ENCODE assay signal across 20 mouse cellular contexts in genomic region chr2:152111311-152111710, GRCm38 (mm10). TPM values are rescaled to one million over a fixed set of nuclear protein-coding genes. Genes with fewer than 3 reads are reported as not detected.
A peak's percentile ranks its signal among the peaks of the same experiment; 100 is the strongest.
DNase-seq lines count a peak whose midpoint lies in the region; ATAC-seq and TF ChIP-seq lines count a peak whose summit lies in the region.
"Had no signal": no experiment of that assay in that cellular context is flagged by ENCODE, and none has a peak within 500 bp of the region (broad histone marks: within the 10 kb centered on the region; RNA-seq: fewer than 3 reads in every experiment).

No protein-coding gene starts in this region.

- no peak overlapping the region for H3K4me2 ChIP-seq in heart, embryonic 15.5 days
- H3K4me2 ChIP-seq: hindbrain, embryonic 12.5 days; neural tube, embryonic 13.5 days had no signal

- H3K27me3 ChIP-seq in heart, embryonic 15.5 days, result peaks cover 26% of the 10 kb centered on the region
- H3K27me3 ChIP-seq: hindbrain, embryonic 12.5 days; neural tube, embryonic 13.5 days had no signal

- H3K9ac ChIP-seq in heart, embryonic 15.5 days, result 0 out of 2 replicates have a peak overlapping the region, but pooled peaks have one; percentile 10
- H3K9ac ChIP-seq: hindbrain, embryonic 12.5 days; liver, embryonic 14.5 days; neural tube, embryonic 13.5 days had no signal

- H3K27ac ChIP-seq in heart, embryonic 15.5 days, result no peak overlapping the region
- peak overlapping the region; percentile 36; the same call in 1 of the 2 replicates for H3K27ac ChIP-seq in left cerebral cortex, adult 2 months
- H3K27ac ChIP-seq: hindbrain, embryonic 12.5 days; hindbrain, postnatal 0 days; liver, embryonic 14.5 days; midbrain, embryonic 10.5 days; neural tube, embryonic 13.5 days had no signal

- DNase-seq in frontal cortex, postnatal 14 days (ENCODE audit: low spot score in 2 of 2), result no peak
- no peak for DNase-seq in heart, postnatal 25 days (ENCODE audit: low spot score)
- DNase-seq in left cerebral cortex, adult 2 months (ENCODE audit: extremely low spot score in 1 of 2, low spot score in 2 of 2), result no peak
- DNase-seq in left cerebral cortex, adult 9 months (ENCODE audit: low spot score in 2 of 2), result no peak
- peak; percentile 25 for DNase-seq in NIH3T3 (ENCODE audit: low read depth)
- no peak for DNase-seq in adrenal gland, postnatal 4 days (ENCODE audit: low spot score in 2 of 2)

- intact Hi-C loops in heart, postnatal 25 days (cut with DNase I), result loop anchor here (5.0 kb wide), 1 partner anchor 256 kb away; no protein-coding TSS in a partner anchor
- intact Hi-C loops in left cerebral cortex, adult 2 months (cut with DNase I), result loop anchor here (5.0 kb wide), 2 partner anchors 176 to 256 kb away; no protein-coding TSS in a partner anchor

- H3K9me3 ChIP-seq in heart, embryonic 15.5 days (replicated peaks), result no peaks in the 10 kb centered on the region
- H3K9me3 ChIP-seq: hindbrain, embryonic 12.5 days; midbrain, embryonic 10.5 days; neural tube, embryonic 13.5 days had no signal

- no peak overlapping the region for H3K4me3 ChIP-seq in heart, embryonic 15.5 days
- no peak overlapping the region for H3K4me3 ChIP-seq in left cerebral cortex, adult 2 months
- H3K4me3 ChIP-seq: hindbrain, embryonic 12.5 days; midbrain, embryonic 10.5 days; neural tube, embryonic 13.5 days had no signal

- H3K36me3 ChIP-seq in heart, embryonic 15.5 days, result no peaks in the 10 kb centered on the region

- peaks cover 19% of the 10 kb centered on the region for H3K4me1 ChIP-seq in heart, embryonic 15.5 days (replicated peaks)

- peak; percentile 11; the same call in 1 of the 2 replicates for ATAC-seq in frontal cortex, adult (ENCODE audit: low TSS enrichment)
- ATAC-seq in heart, embryonic 15.5 days (replicated peaks; ENCODE audit: insufficient number of reproducible peaks, insufficient read depth, low FRiP score, low read depth), result no peak

- TF ChIP-seq CTCF in left cerebral cortex, adult 2 months (IDR thresholded peaks at IDR 0.05), result no peak

- 33% methylated on average over 2 of the region's 2 CpGs for WGBS in heart, embryonic 15.5 days

RNA-seq across cellular contexts. Expression of gene Srxn1, which starts 6.0 kb away (rescaled TPM):
- polyA plus RNA-seq in heart, embryonic 15.5 days (2015; fragmentation: Nextera tagmentation; extraction: Ambion mirVana), result 5.3 and 10.3 TPM in 2 replicates
- 10 to 100 TPM; 14.8 to 15.2 TPM for total RNA-seq in heart, postnatal 25 days (2021)
- total RNA-seq in left cerebral cortex, adult 2 months (2021), result 100 to 1,000 TPM in 1 of 2 experiments, 10 to 100 TPM in 1; 98.3 to 114 TPM
- 10 to 100 TPM; 47.2 to 58.2 TPM for total RNA-seq in adrenal gland, postnatal 4 days (2021)

RNA-seq across cellular contexts. Expression of gene Scrt2, which starts 30.0 kb away (rescaled TPM):
- 0.04 TPM in 1 of 2 replicates, not detected in the other for polyA plus RNA-seq in heart, embryonic 15.5 days (2015; fragmentation: Nextera tagmentation; extraction: Ambion mirVana)
- total RNA-seq in heart, postnatal 25 days (2021), result not detected
- total RNA-seq in left cerebral cortex, adult 2 months (2021), result 10 to 100 TPM; 18.7 to 23.9 TPM
- under 1 TPM; 0.53 to 0.59 TPM for total RNA-seq in adrenal gland, postnatal 4 days (2021)
- total RNA-seq: granulocyte monocyte progenitor cell, adult 5-6 weeks; megakaryocyte progenitor cell, adult 5-6 weeks had no signal
- polyA plus RNA-seq: heart, embryonic 16.5 days; intestine, embryonic 16.5 days; lung, adult 2 months; thymus, postnatal 0 days had no signal

RNA-seq across cellular contexts. Expression of gene Tcf15, which starts 32.0 kb away (rescaled TPM):
- 14.1 and 14.3 TPM in 2 replicates for polyA plus RNA-seq in heart, embryonic 15.5 days (2015; fragmentation: Nextera tagmentation; extraction: Ambion mirVana)
- 10 to 100 TPM; 24.3 to 34.0 TPM for total RNA-seq in heart, postnatal 25 days (2021)
- 1 to 10 TPM; 1.6 to 2.4 TPM for total RNA-seq in left cerebral cortex, adult 2 months (2021)
- total RNA-seq in adrenal gland, postnatal 4 days (2021), result 1 to 10 TPM; 7.7 to 9.3 TPM
- total RNA-seq: granulocyte monocyte progenitor cell, adult 5-6 weeks; midbrain, postnatal 0 days had no signal

Comparison
In these comparisons a context has a peak if more than half of its experiments do, and no peak if none do; other contexts are left out.
1. RNA of gene Scrt2, which starts 30.0 kb away (total RNA-seq): 18.7 to 23.9 TPM in left cerebral cortex, adult 2 months; 0.53 to 0.59 TPM in adrenal gland, postnatal 4 days and not detected in heart, postnatal 25 days; every median in the first group is over 10 times any median in the second.